Mouse (Mus musculus) cerebellum, adult 2 months (tissue): Measurements from ENCODE around the gene Crisp2. TPM values are rescaled to one million over a fixed set of nuclear protein-coding genes. Genes with fewer than 3 reads are reported as not detected.

Experiments
- DNase-seq, 2 experiments: peaks; one replicate each; pipeline ENCODE4 v3.0.0; 2021
- H3K27ac ChIP-seq: fragments of 200-500 bp; 2 replicates; pipeline ENCODE4 v1.5.1; 2012; ENCODE audit warnings: low read length, control low read depth, inconsistent platforms; ENCODE audit not compliant: insufficient read depth
- H3K27me3 ChIP-seq: fragments of 200-500 bp; 2 replicates; pipeline ENCODE4 v1.6.1; 2012; ENCODE audit warnings: inconsistent platforms, mild to moderate bottlenecking, low read length, moderate library complexity; ENCODE audit not compliant: control insufficient read depth, insufficient read depth
- H3K4me1 ChIP-seq: fragments of 200-500 bp; 2 replicates; pipeline ENCODE4 v1.6.1; 2011; ENCODE audit warnings: low read length; ENCODE audit not compliant: control insufficient read depth, insufficient read depth
- H3K4me3 ChIP-seq: fragments of 200-500 bp; replicated peaks from 2 replicates; pipeline ENCODE3; 2011; ENCODE audit warnings: mild to moderate bottlenecking, low read depth, low read length, control low read depth; ENCODE audit not compliant: insufficient read depth
- CTCF ChIP-seq: fragments of 200-500 bp; IDR thresholded peaks from 2 replicates; pipeline ENCODE4 v1.5.1; 2011; ENCODE audit warnings: low read depth, mild to moderate bottlenecking, control low read depth, low read length, moderate library complexity, borderline replicate concordance; ENCODE audit not compliant: insufficient read depth
- POLR2A ChIP-seq: fragments of 200-500 bp; IDR thresholded peaks from 2 replicates; pipeline ENCODE4 v1.6.1; 2011; ENCODE audit warnings: low read length, control low read depth, borderline replicate concordance; ENCODE audit not compliant: insufficient read depth
- WGBS: fragments of 180-500 bp; shearing (Covaris S2); methylation state at CpG from one replicate; pipeline ENCODE4 v1.1.7; 2018; 5-methylcytosine and 5-hydroxymethylcytosine counted together
- polyA plus RNA-seq: library from polyadenylated mRNA; depleted of rRNA; stranded (reverse); fragments of >200 nt; gene quantifications from 2 replicates; pipeline ENCODE4 v1.2.3, GENCODE M21; 2012

The Crisp2 gene
- polyA plus RNA-seq, 1 experiment: not detected

DNA sequence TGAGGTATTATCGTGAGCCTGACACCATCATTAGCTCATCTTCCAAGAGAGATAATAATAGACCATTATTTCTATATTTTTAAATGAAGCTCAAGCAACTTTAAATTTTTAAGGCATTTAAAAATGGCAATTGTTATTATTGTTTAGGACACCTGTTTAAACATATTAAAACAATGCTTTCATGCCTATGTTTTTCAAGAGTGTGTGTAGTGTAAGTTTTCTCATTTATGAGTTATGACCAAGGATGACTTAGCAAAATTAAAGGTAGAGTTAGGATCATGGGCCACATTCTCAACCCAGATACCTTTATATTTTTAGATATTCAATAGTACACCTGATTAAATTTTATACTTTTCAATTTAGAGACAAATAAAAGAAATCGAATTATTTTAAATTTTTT lies 5.5 kb upstream of the Crisp2 start:
- Histone ChIP-seq H3K27ac (no peak overlapping the region), H3K27me3 (no peaks in the 10 kb centered on the region), H3K4me3 (no peak overlapping the region), H3K4me1 (no peaks in the 10 kb centered on the region)
- TF ChIP-seq POLR2A (no peak), CTCF (no peak)
- 74% methylated on average over 2 of the region's 2 CpGs for WGBS
- DNase-seq: no peak

DNA sequence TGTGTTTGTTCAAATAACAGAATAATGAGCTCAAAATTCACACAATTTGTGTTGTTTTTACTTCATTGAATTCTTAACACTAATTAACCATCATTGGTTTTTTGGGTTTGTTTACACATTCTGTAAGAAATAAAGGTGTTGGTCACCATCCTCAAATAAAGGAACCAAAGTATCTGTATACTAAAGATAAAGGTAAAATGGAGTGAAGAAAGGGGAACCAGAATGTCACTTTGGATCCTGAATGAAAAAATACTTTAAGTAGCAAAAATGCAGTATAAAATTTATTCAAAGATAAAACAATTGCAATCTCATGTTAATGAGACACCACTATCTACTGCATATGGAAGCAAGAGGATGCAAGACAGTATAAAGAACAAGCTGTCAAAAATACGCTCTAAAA lies 4.8 kb upstream of the Crisp2 start:
- Histone ChIP-seq H3K27ac (no peak overlapping the region), H3K27me3 (no peaks in the 10 kb centered on the region), H3K4me3 (no peak overlapping the region), H3K4me1 (no peaks in the 10 kb centered on the region)
- 88% methylated on average over 1 of the region's 1 CpGs for WGBS
- no peak for TF ChIP-seq CTCF
- no peak for TF ChIP-seq POLR2A
- DNase-seq: no peak

DNA sequence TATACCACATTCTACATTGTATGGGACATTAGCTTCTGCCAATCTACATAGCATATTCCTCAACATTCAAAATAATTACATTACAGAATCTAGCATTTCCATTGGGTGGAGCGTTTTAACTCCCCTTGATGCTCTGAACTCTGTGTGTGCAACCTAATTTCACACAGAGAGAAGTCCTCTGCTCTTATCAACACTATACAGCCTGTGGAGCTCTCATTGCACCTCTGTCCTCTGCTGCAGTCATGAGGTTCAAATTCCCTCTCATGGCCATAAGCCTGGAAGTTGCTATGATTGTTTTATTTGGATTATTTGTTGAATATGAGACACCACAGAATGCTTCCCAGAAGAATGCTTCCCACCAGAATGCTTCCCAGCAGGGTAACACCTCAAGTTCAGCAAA lies 4.1 kb upstream of the Crisp2 start, which contains the start of gene Rhag:
TSS of gene Rhag (plus strand) at position 193 of the 400 bp plus-strand sequence.
- 60% methylated on average over 1 of the region's 1 CpGs for WGBS
- Histone ChIP-seq H3K4me3 (no peak within 1 kb of the TSS), H3K4me1 (no peaks in the 10 kb centered on the region), H3K27me3 (no peaks in the 10 kb centered on the region), H3K27ac (no peak within 1 kb of the TSS)
- no peak for DNase-seq
- TF ChIP-seq POLR2A (no peak), CTCF (no peak)

DNA sequence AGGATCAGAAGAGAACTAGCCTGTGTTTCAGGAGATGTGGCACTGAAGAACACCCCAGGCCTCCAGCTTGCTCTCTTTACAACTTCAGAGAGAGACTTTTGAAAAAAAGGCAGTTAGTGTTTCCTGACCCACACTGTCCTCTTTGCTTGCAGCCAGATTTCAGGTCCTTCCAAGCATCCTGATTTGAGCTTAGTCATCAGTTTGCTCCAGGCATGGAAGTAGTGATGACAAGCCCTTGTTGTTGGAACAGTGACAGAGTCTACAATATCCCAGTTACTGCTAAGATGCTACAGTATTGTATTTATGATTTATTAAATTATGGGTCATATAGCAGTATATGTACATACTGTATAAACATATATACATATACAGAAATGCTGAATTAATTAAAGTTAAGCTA lies 1.3 kb upstream of the Crisp2 start:
- no peak for TF ChIP-seq POLR2A
- TF ChIP-seq CTCF: no peak
- no peak for DNase-seq
- no peaks in the 10 kb centered on the region for H3K4me1 ChIP-seq
- no peak overlapping the region for H3K27ac ChIP-seq
- H3K4me3 ChIP-seq: no peak overlapping the region
- H3K27me3 ChIP-seq: no peaks in the 10 kb centered on the region

- WGBS: 75% methylated on average over 3 of the region's 3 CpGs
- H3K4me3 ChIP-seq: no peak overlapping the region
- TF ChIP-seq CTCF (no peak), POLR2A (no peak)
- H3K27me3 ChIP-seq: no peaks in the 10 kb centered on the region
- H3K27ac ChIP-seq: no peak overlapping the region
- H3K4me1 ChIP-seq: no peaks in the 10 kb centered on the region
- DNase-seq: no peak
These were observed 253 bp downstream of the Crisp2 start for GRCm38 (mm10) chr17:40806550-40806949.

DNA sequence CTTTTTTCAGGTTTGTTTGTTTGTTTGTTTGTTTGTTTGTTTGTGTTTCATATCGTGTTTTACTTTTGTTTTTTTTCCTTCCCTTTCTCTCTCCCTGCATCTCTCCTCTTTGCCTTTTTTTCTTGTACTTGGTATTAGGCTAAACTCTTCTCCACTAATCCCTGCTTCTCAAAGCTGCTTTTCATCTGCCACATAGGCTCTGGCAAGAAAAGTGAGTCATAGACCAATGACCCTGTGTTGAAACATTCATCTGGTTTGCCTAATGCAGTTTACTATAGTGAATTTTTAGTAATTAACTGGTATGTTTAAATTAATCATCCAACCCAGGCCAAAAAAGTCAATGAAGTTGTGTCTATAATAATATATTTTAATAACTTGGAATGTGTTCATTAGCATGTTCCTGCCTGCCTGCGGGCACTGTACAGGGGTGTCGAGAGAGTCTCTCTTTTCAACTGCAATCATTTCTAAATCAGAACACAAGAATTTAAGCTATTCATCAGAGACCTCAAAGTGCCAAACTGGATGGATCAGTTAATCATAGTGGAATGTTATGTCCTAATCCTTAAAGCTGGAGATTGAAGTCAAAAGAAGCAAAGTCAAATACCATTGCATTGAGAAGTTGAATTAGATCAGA lies 4.0 kb downstream of the Crisp2 start:
- DNase-seq: no peak
- 85% methylated on average over 3 of the region's 3 CpGs for WGBS
- no peaks in the 10 kb centered on the region for H3K27me3 ChIP-seq
- TF ChIP-seq CTCF: no peak
- no peak for TF ChIP-seq POLR2A
- H3K27ac ChIP-seq: no peak overlapping the region
- H3K4me1 ChIP-seq: no peaks in the 10 kb centered on the region
- H3K4me3 ChIP-seq: no peak overlapping the region

GRCm38 (mm10) chr17:40793921-40794854 lies 12.6 kb downstream of the Crisp2 start:
- no peak for TF ChIP-seq CTCF
- TF ChIP-seq POLR2A: no peak
- no peak overlapping the region for H3K27ac ChIP-seq
- H3K4me3 ChIP-seq: no peak overlapping the region
- WGBS: 62% methylated on average over 20 of the region's 20 CpGs
- no peaks in the 10 kb centered on the region for H3K4me1 ChIP-seq
- no peaks in the 10 kb centered on the region for H3K27me3 ChIP-seq
- no peak for DNase-seq

DNA sequence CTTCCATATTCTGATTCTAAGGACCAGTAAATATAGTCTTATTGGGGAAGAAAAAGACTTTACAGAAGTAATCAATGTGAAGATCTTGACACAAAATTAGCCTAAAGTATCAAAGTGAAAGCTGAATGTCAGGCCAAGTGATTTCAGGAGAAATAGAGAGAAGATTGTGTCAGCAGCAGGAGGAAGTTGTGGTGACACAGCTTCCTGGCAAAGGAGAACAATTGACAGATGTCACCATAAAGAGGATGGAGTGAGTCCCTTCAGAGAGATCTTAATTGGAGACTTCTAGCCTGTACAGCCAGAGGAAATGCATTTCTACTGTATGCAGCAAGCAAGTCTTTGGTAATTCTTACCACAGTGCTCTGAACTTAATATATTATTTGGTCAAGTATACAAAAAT lies 16.9 kb downstream of the Crisp2 start:
- TF ChIP-seq POLR2A (no peak), CTCF (no peak)
- Histone ChIP-seq H3K27me3 (no peaks in the 10 kb centered on the region), H3K27ac (no peak overlapping the region), H3K4me1 (no peaks in the 10 kb centered on the region), H3K4me3 (no peak overlapping the region)
- no peak for DNase-seq
